Mouse (Mus musculus) embryo, embryonic 10 days (tissue): ENCODE results near the gene Olfr718-ps1.
"Not testable (repeated sequence)": the region's sequence is repeated elsewhere in the genome, so short reads cannot be mapped to it uniquely, and the experiment has no call there.

ENCODE experiments used
- DNase-seq: peaks from one replicate; pipeline ENCODE4 v3.0.0-alpha.2; 2015; ENCODE audit warnings: low spot score

The Olfr718-ps1 gene

DNA sequence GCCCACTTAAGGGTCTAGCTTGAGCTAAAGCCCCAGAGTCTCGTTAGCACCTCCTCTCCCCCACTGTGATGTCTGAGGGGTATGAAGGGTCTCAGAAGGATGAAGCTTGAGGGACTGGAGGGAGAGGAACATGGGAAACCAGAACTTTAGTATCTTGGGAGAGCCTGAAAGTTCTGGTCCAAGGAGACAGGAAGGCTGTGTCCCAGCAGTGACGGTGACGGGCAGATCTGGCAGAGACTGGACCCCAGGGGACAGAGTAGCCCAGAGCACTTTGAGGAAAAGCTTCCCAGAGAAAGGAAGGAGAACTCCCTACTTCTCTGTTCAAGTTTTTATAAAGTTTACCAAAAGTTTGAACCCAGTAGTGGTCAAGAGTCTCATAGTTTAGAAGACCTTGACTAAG is at the start of gene Olfr718-ps1:
Gene Olfr718-ps1, minus strand, starts transcription at position 101 of the 400 bp plus-strand sequence.
- DNase-seq = no peak

DNA sequence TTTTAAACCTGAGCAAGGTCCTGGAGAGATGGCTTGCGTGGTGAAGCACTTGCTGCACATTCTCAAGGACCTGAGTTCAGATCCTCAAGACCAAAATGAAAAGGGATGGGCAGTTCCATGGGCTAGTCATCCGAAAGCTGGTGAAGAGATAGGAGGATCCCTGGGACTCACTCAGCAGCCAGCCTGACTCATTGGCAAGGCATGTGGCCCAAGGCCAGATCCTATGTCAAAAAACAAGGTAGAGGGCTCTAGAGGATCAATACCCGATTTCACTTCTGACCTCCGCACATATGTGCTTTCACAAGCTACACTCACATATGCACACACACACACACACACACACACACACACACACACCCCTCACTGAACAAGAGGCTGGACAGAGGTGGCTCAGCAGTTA is 49.1 kb upstream of the Olfr718-ps1 start:
- no peak for DNase-seq

DNA sequence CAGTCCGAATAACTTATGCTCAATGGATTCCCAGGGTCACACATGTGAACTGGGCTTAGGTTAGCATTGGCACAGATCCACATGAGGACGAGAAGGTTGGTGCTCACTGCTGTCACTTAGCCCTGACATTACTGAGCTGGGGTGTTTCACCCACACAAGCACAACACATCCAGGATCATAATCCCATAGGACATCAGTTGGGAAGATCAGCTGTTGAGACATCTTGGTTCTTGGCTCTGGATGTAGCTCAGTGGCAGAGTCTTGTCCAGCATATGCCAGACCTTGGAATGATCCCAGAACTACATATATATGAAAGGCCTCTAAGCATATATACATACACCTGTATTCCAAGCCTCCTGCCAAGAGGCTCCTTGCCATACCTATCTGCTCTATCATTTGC is 47.8 kb upstream of the Olfr718-ps1 start:
- DNase-seq = no peak

DNA sequence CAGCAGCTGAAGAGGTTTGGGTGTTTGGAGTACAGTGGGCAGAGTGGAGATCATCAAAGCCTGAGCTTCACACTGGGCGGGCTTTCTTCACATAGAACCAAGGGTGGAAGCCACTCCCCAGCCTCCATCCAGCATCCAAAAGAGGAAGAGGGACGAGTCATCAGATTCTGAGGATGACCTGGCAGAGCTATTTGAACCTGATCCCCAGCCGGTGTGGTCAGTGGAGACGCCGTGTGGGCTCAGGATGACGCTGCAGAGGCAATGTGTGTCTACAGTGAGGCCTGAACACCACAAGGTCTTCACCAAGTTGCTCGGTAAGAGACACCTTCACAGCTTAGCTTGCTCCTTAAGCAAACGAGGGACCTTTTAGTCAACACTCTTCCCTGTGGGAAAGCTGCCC is 47.4 kb upstream of the Olfr718-ps1 start:
- not testable (repeated sequence) for DNase-seq

DNA sequence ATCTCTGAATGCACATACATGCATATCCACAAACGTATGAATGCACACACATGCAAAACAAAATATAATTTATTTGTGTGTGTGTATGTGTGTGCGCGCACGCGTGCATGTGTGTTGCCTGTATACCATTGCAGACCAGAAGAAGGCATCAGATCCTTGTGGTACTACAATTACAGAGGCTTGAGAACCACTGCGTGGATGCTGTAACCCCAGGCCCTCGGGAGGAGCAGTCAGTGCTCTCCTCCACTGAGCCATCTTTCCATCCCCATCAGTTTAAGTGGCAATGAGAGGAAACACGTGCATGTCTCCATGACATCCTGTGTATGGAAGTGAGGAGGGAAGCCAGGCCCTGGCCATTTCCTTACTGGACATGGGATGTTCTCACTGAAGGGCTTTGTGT is 45.4 kb upstream of the Olfr718-ps1 start:
- DNase-seq = no peak

DNA sequence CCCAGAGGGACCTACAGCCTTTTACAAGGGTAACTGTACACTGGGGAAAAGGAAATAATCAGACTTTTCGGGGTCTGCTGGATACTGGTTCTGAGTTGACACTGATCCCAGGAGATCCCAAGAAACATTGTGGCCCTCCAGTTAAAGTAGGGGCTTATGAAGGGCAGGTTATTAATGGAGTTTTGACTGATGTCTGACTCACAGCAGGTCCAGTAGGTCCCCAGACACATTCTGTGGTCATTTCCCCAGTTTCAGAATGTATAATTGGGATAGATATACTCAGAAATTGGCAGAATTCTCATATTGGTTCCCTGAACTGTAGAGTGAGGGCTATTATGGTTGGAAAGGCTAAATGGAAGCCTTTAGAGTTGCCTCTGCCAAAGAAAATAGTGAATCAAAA is 40.6 kb upstream of the Olfr718-ps1 start:
- DNase-seq = not testable (repeated sequence)

DNA sequence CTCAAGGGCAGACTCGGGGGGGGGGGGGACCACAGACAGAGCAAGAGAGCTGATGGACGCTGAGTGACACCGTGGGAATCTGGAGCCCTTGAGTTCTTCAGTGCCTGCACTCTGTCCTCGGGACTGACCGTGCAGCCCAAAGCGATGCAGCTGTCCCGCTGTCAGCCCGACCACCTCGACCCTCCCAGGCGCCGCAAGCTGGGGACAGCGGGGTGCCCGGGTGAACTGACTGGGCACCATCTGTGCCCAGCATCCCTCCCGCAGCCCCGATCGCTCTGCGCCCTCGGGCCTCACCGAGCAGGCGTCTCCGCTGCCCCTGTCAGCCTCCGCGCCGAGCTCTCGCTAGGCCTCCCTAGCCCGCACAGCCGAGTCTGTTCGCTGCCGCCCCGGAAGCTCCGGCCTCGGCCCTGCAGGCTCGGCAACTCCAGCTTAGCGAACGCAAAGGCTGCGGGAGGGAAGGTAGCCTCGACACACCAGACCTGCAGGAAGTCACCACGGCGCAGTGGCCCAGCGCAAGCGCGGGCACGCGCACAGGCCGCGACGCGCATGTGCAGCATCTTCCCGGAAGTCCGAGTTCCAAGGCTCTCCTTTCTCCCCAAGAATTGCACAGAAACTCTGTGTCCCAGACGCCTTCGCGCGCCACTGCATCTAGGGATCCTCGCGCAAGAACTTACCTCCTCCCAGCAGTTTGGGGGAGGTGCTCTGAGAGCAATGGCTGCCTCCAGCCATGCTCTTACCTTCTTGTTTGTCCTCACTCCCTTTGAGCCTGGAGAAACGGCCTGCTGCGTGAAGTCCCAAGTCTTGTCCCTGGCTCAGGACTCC is 33.1 kb upstream of the Olfr718-ps1 start, which contains the start of the genes Rbak and Spdye4b:
Gene Rbak, minus strand, starts transcription at position 521 of the 822 bp plus-strand sequence.
Gene Spdye4b, plus strand, starts transcription at position 763 of the 822 bp plus-strand sequence.
- peak; percentile 97 for DNase-seq

DNA sequence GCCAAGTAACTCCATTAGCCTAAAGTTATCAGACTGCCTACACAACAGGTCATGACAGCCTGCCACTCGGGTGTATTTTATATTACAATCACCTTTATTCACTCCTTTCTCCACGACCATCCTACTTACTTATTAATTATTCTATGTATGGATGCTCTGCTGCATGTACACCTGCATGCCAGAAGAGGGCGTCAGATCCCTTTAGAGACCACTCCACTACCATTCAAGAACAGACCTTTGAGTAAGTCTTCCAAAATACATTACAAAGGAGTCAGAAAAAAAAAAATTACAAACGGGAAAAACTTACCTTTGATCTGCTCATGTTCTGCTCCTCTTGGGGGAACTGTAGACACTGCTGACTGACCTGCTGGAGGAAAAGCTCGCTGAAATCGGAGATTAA is 31.8 kb upstream of the Olfr718-ps1 start:
- DNase-seq = peak; percentile 62

DNA sequence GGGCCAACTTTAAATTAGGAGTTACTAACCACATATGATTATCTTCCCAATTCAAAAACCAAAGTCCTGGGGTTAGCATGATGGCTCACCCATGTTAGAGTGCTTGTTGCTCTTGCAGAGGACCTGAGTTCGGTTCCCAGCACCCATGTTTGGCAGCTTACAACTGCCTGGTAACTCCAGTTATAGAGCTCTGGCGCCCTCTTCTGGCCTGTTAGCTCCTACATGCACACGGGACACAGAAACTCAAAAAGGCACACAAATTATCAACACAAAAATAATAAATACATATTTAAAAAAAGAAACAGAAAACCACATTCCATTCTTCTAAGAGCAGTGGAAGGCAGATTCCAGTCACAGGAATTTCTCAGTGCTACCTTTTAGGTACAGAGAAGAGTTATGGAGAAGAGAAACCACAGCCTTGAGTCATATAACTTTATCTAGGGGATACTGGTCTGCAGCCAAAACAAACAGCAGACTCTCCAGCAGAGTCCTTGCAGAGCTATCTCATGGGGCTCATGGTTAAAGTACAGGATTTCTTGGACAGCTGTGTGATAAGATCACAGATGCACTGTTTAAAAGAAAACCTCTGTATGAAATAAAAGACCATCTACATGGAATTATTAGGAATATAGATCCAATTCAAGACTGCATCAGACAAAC is 30.3 kb upstream of the Olfr718-ps1 start:
- DNase-seq = no peak

DNA sequence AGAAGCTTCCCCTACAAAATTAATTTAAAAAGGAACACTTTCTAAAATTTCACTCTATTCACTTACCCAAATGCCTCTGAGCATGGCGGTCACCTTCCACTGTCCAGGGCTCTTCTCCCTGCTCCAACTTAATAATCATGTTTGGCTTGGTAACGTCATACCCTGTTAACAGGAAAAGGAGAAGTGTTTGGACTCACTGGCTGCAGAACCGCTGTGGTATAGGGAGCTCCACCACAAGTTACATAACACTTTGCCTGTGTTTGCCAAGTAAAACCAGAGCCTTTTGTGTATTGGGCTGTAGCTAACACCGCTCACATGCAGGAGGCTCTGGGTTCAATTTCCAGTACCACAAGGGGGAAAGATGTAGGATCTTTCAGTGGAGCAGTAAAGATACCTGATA is 28.6 kb upstream of the Olfr718-ps1 start:
- no peak for DNase-seq

DNA sequence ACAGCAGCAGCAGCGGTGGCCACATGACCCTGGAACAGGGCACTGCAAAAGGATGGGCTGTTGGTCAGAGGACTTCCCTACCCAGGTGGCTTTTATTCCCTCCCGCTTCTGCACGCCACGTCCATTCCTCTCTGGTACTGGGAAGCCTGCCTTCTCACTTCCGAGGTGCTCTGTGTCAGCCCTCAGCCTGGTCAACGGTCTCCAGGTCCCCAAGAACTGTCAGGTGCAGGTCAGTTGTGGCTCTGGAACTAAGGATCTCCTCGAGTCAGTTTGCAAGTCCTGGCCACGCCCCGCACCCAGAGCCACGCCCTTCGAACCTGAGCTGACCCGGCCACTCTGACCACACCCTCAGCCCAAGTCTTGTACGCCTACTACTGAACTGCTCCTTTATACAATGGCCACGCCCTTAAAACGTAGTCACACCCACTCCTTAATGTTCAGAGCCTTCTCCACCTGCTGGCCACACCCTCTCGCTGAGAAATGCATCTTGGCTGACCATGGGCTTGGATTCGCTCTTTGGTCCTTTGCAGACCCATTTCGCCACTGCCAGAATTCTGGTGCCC is 18.2 kb upstream of the Olfr718-ps1 start:
- peak; percentile 71 for DNase-seq

DNA sequence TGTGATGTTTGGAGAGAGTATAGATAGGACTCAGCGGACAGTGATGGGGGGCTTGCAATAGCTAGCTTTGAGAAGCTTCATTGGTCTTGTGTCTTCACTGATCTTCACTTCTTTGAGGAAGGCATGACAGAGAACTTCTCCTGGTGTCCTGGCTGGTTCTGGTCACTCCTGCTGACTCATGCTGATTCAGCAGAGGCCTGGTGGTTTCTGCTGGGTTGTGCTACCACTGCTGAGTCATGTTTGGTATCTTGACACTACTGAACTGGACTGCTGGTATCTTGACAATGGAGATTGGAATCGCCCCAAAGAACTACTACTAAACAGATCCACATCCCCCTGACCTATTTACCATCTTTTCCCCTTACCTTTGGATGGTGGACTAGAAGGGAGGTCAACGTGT is 8.2 kb upstream of the Olfr718-ps1 start:
- DNase-seq = no peak

DNA sequence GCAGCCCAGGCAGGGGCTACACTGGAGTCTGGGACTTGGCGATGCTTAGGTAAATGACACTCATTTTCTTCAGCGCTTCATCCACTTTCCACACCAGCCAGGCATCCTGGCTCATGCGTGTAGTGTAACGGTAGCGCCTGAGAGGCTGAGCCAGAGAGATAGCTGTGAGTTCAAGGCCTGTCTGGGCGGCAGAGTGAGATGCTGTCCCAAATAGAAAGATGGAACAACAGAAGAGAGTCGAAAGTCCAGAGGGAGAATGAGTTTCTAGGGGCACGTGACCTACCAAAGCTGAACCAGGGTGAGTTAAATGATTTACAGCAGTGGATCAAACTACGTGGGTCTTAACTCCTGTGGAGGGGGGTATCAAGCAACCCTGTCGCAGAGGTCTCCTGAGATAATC is 6.4 kb upstream of the Olfr718-ps1 start:
- no peak for DNase-seq

DNA sequence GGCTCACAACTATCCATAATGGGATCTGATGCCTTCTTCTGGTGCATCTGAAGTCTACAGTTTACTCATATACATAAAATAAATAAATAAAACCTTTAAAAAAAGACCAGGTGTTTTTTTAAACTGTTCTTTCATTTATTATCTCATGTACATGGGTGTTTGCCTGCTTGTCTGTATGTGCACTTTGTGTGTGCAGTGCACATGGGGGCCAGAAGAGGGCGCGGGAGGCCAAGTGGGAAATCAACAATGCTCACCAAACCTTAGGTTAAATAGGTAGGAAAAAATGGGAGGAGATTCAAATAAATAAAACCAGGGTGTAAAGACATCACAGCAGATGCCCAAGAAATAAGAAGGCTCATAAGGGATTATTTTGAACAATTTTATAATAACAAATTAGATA is 2.7 kb upstream of the Olfr718-ps1 start:
- no peak for DNase-seq

DNA sequence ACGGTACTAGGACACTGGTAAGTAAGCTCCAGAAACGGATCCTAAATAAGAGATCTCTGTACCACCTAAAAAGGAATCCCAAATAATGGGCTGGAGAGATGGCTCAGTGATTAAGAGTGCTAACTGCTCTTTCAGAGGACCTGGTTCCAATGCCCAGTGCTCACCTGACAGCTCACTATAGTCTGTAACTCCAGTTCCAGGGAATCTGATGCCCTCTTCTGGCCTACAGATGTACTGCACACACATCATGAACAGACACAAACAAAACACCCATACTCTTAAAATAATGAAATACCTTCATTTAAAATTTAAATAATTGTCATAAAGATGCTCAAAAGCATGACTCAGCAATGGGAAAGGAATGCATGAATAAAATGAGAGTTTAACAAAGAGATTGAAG is 2.2 kb upstream of the Olfr718-ps1 start:
- DNase-seq = no peak

DNA sequence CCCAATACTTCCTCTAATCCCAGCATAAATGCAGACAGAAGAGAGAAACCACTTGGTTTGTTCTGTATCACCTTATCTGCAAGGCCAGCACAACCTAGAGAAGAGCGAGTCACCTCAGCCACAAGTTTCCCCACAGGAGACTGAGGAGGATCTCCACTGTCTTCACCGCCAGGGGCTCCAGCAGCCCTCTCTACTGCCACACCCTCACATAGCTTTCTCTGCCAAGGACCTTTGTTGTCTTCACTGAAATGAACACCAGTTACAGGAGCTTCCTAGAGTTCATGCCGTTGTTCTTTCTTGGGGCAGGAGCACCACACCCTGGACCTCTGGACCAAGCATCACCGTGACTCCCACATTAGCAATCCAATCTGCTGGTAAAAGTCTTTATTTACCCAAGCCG is 1.3 kb upstream of the Olfr718-ps1 start:
- DNase-seq = no peak

DNA sequence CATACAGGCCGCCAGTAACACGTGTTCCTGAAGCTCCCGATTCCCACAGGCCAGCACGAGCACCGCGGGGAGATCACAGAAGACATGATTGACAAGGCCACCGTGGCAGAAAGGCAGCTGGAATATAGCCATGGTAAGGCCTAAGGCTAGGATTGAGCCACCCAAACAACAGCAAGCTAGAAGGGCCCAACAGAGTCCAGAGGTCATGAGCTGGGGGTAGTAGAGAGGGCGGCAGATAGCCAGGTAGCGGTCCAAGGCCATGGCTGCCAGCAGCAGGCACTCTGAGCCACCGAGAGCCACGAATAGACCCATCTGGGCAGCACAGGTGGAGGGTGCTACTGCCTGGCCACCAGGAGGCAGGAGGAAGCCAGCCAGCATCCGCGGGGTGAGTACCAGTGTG is 9.8 kb downstream of the Olfr718-ps1 start:
- no peak for DNase-seq

DNA sequence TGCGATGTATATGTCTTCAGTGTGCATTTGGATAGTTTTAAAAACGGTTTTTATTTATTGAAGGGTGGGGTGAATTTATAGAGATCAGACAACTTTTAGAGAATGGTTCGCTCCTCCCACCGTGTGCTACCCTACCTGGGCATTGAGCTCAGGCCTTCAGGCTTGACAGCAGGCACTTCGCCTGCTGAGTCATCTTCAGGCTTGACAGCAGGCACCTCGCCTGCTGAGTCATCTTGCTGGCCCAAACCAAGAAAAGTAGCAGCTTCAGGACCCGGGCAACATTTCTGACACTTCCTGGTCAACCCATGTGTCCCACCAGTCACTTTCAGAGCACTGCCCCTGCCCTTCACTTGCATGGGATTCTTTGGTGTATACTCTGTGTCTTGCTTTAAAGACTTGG is 12.3 kb downstream of the Olfr718-ps1 start:
- no peak for DNase-seq

DNA sequence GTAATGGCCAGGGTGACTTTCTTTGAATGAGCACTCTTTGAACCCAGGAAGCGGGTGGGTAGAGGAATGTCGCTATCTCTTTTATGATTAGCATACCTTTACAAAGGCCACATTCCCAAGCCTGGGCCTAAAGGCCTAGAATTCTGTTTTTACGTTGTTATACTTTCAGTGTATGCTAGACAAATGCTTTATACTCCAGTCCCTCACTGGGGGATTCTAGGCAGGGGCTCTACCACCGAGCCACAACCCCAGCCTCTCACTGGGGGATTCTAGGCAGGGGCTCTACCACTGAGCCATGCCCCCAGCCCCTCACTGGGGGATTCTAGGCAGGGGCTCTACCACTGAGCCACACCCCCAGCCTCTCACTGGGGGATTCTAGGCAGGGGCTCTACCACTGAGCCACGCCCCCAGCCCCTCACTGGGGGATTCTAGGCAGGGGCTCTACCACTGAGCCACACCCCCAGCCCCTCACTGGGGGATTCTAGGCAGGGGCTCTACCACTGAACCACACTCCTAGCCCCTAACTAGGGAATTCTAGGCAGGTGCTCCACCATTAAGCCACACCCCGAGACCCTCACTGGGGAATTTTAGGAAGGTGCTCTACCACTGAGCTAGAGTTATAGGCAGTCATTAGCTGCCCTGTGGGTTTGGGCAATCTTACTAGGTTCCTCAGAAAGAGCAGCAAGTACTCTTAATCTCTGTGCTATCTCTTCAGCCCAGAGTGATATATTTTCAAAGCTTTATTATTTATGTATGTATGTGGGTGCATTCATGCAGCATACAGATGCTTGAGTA is 13.0 kb downstream of the Olfr718-ps1 start:
- DNase-seq = not testable (repeated sequence)

DNA sequence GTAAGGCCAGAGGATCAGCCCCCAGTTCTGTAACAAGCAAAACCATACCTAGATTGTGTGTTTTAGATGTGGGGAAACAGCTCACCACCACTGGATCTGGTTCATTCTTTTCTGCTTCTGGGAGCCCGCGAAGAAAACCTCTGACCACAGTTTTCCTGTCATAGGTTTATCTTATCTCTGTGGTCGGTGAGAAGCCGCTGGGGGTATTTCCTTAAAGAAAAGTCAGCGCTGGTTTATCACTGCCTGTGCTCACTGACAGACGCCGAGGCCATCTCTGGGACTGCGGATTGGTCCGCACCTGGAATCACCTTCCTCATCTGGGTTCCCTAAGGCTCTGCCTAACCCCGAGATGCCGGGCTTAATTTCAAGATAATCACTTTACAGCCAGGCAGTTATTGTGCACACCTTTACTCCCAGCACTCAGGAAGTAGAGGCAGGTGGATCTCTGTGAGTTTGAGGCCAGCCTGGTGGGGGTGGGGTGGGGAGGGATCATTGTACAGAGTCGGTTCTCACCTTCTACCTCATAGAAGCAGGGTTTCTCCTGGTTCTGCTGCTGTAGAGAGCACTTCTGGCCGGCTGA is 14.4 kb downstream of the Olfr718-ps1 start:
- no peak for DNase-seq

DNA sequence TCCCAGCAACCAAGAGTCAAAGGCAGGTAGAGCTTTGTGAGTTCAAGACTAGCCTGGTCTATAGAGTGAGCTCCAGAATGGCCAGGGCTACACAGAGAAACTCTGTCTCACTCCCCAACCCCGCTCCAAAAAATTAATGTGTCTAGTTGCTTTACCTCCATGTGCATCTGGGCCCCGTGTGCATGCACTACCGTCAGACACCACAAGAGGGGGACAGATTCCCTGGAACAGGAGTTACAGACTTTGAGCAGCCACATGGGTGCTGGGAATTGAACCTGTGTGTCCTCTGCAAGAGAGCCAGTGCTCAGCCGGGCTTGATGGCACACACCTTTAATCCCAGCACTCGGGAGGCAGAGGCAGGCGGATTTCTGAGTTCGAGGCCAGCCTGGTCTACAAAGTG is 17.0 kb downstream of the Olfr718-ps1 start:
- no peak for DNase-seq

DNA sequence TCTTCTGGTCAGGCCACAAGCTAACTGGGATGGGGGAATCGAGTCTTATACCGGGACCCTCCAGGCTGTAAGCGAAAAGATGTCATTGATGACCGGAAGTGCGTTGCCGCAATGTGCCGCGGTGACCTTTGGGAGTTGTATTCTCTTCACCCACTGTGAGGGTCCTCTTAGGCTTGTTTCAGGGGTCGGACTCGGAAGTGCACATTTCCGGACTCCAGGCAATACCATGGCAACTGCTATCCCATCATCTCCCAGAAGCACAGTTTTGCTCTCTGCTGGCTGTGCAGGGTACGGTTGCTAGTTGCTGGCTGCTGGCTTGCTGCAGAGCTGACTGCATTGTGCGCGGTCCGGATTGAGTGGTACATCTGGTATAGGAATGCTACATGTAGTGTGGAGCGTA is 18.3 kb downstream of the Olfr718-ps1 start:
- no peak for DNase-seq
